Mouse (Mus musculus) heart, adult 10 weeks (tissue): ENCODE data around the gene Olfr370. TPM values are rescaled to one million over a fixed set of nuclear protein-coding genes. Genes with fewer than 3 reads are reported as not detected.

ENCODE experiments used
- polyA plus RNA-seq: library from polyadenylated mRNA; stranded (reverse); fragments of 350-450 nt; fragmentation: Illumina TruSeq; extraction: RNeasy Lipid Tissue Mini Kit (QIAGEN cat#74804); gene quantifications from one replicate; pipeline ENCODE4 v1.2.3, GENCODE M21; 2014; ENCODE audit warnings: low read depth, low replicate concordance

Olfr370 gene
- polyA plus RNA-seq = not detected

GRCm38 (mm10) chr8:83535736-83536135 lies at the start of gene Olfr370:
Gene Olfr370 (plus strand): TSS chr8:83535780.

GRCm38 (mm10) chr8:83566469-83567395 lies 31.2 kb downstream of the Olfr370 start, which contains the start of gene Ndufb7:
Gene Ndufb7 (plus strand): TSS chr8:83566671.

Other genes starting within 250 kb of the Olfr370 start
- gene Ucp1, start 245.4 kb upstream of the Olfr370 start, polyA plus RNA-seq = 33.7 TPM
- 9.8 TPM for gene Elmod2, start 203.3 kb upstream of the Olfr370 start, polyA plus RNA-seq
- not detected for gene Mgat4d, start 187.3 kb upstream of the Olfr370 start, polyA plus RNA-seq
- gene Clgn, start 145.9 kb upstream of the Olfr370 start, polyA plus RNA-seq = not detected
- 88.1 TPM for gene Scoc, start 77.4 kb upstream of the Olfr370 start, polyA plus RNA-seq
- gene Ndufb7, start 30.9 kb downstream of the Olfr370 start, polyA plus RNA-seq = 866 TPM
- 562 TPM for gene Tecr, start 72.2 kb downstream of the Olfr370 start, polyA plus RNA-seq
- 17.8 TPM for gene Dnajb1, start 72.4 kb downstream of the Olfr370 start, polyA plus RNA-seq
- gene Gipc1, start 116.9 kb downstream of the Olfr370 start, polyA plus RNA-seq = 28.1 TPM
- gene Ptger1, start 130.9 kb downstream of the Olfr370 start, polyA plus RNA-seq = 0.16 TPM
- gene Pkn1, start 163.4 kb downstream of the Olfr370 start, polyA plus RNA-seq = 40.8 TPM
- 19.5 TPM for gene Ddx39, start 179.4 kb downstream of the Olfr370 start, polyA plus RNA-seq
- gene Adgre5, start 205.5 kb downstream of the Olfr370 start, polyA plus RNA-seq = 45.7 TPM